Mouse (Mus musculus) stomach, embryonic 16.5 days (tissue): ENCODE data around the gene Dnajb13. TPM values are rescaled to one million over a fixed set of nuclear protein-coding genes. Genes with fewer than 3 reads are reported as not detected.

Experiments
- ATAC-seq: fragments of 200-750 bp; cut with Nextera tagmentation; 2 replicates; pipeline ENCODE4 v1.8.0; 2017; ENCODE audit warnings: moderate number of reproducible peaks, moderate TSS enrichment; ENCODE audit not compliant: insufficient read depth, low FRiP score
- H3K27ac ChIP-seq: fragments of 300-500 bp; sonication (generic); 2 replicates; pipeline ENCODE4 v1.5.1; 2014; ENCODE audit warnings: low read length
- H3K27me3 ChIP-seq: fragments of 300-500 bp; sonication (generic); 2 replicates; pipeline ENCODE4 v1.6.1; 2014; ENCODE audit warnings: low read length, control low read depth, mixed read lengths; ENCODE audit not compliant: control insufficient read depth, insufficient read depth
- H3K36me3 ChIP-seq: fragments of 300-500 bp; sonication (generic); 2 replicates; pipeline ENCODE4 v1.6.1; 2014; ENCODE audit warnings: low read length; ENCODE audit not compliant: control insufficient read depth, insufficient read depth
- H3K4me1 ChIP-seq: fragments of 300-500 bp; sonication (generic); 2 replicates; pipeline ENCODE4 v1.6.1; 2014; ENCODE audit warnings: low read length, control low read depth, mixed read lengths; ENCODE audit not compliant: control insufficient read depth, insufficient read depth
- H3K4me2 ChIP-seq: fragments of 300-500 bp; sonication (generic); 2 replicates; pipeline ENCODE4 v1.6.1; 2014; ENCODE audit warnings: low read depth, low read length, mixed read lengths
- H3K4me3 ChIP-seq: fragments of 300-500 bp; sonication (generic); replicated peaks from 2 replicates; pipeline ENCODE4 v1.5.1; 2014; ENCODE audit warnings: mild to moderate bottlenecking, low read length
- H3K9ac ChIP-seq: fragments of 300-500 bp; sonication (generic); 2 replicates; pipeline ENCODE4 v1.6.1; 2014; ENCODE audit warnings: low read length
- H3K9me3 ChIP-seq: fragments of 300-500 bp; sonication (generic); replicated peaks from 2 replicates; pipeline ENCODE4 v1.6.1; 2016; ENCODE audit warnings: low read length, control low read depth; ENCODE audit not compliant: control insufficient read depth
- WGBS: fragments of 180-500 bp; shearing (Covaris S2); extraction: QIAGEN DNeasy Blood & Tissue Kit; methylation state at CpG from one replicate; pipeline ENCODE4 v1.1.7; 2014; 5-methylcytosine and 5-hydroxymethylcytosine counted together
- polyA plus RNA-seq: library from polyadenylated mRNA; unstranded; fragments of >200 nt; fragmentation: Nextera tagmentation; extraction: Ambion mirVana; gene quantifications from 2 replicates; pipeline ENCODE4 v1.2.1, GENCODE M21; 2015

Gene Dnajb13
- polyA plus RNA-seq, 1 experiment from 2014 or later, result 1.0 TPM

GRCm38 (mm10) chr7:100495581-100496251, 19.0 kb downstream of the Dnajb13 start:
- H3K4me2 ChIP-seq, result peak overlapping the region; percentile 85
- no peaks in the 10 kb centered on the region for H3K27me3 ChIP-seq
- H3K4me3 ChIP-seq, result peak overlapping the region; percentile 53
- no peaks in the 10 kb centered on the region for H3K9me3 ChIP-seq
- peak; percentile 67 for ATAC-seq
- peaks cover 10% of the 10 kb centered on the region; the same call in 1 of the 2 replicates for H3K36me3 ChIP-seq
- H3K9ac ChIP-seq, result peak overlapping the region; percentile 73
- peak overlapping the region; percentile 80 for H3K27ac ChIP-seq
- peaks cover 34% of the 10 kb centered on the region for H3K4me1 ChIP-seq
- 21% methylated on average over 11 of the region's 11 CpGs for WGBS

GRCm38 (mm10) chr7:100495042-100495441, 19.7 kb downstream of the Dnajb13 start:
- Histone ChIP-seq H3K4me1 (peaks cover 34% of the 10 kb centered on the region), H3K27ac (peak overlapping the region; percentile 80), H3K27me3 (no peaks in the 10 kb centered on the region), H3K9ac (peak overlapping the region; percentile 73), H3K4me2 (peak overlapping the region; percentile 85), H3K9me3 (no peaks in the 10 kb centered on the region), H3K36me3 (peaks cover 10% of the 10 kb centered on the region; the same call in 1 of the 2 replicates), H3K4me3 (peak overlapping the region; percentile 53)
- ATAC-seq, result no peak
- 37% methylated on average over 8 of the region's 8 CpGs for WGBS

GRCm38 (mm10) chr7:100494415-100494831, 20.3 kb downstream of the Dnajb13 start:
- peak overlapping the region; percentile 53 for H3K4me3 ChIP-seq
- H3K27ac ChIP-seq, result peak overlapping the region; percentile 80
- ATAC-seq, result no peak
- peak overlapping the region; percentile 73 for H3K9ac ChIP-seq
- peaks cover 34% of the 10 kb centered on the region for H3K4me1 ChIP-seq
- 71% methylated on average over 7 of the region's 7 CpGs for WGBS
- H3K9me3 ChIP-seq, result no peaks in the 10 kb centered on the region
- H3K27me3 ChIP-seq, result no peaks in the 10 kb centered on the region
- peaks cover 10% of the 10 kb centered on the region; the same call in 1 of the 2 replicates for H3K36me3 ChIP-seq
- peak overlapping the region; percentile 85 for H3K4me2 ChIP-seq

- H3K27me3 ChIP-seq, result no peaks in the 10 kb centered on the region
- no peaks in the 10 kb centered on the region for H3K9me3 ChIP-seq
- H3K4me3 ChIP-seq, result peak overlapping the region; percentile 53
- peaks cover 36% of the 10 kb centered on the region for H3K4me1 ChIP-seq
- peaks cover 10% of the 10 kb centered on the region; the same call in 1 of the 2 replicates for H3K36me3 ChIP-seq
- no peak for ATAC-seq
- 20% methylated on average over 19 of the region's 19 CpGs for WGBS
- H3K27ac ChIP-seq, result peak overlapping the region; percentile 80
- H3K4me2 ChIP-seq, result peak overlapping the region; percentile 85
- peak overlapping the region; percentile 73 for H3K9ac ChIP-seq
Observed at GRCm38 (mm10) chr7:100493484-100494414, 21.0 kb downstream of the Dnajb13 start.

- H3K4me1 ChIP-seq, result peaks cover 40% of the 10 kb centered on the region
- H3K4me2 ChIP-seq, result peak within 1 kb of the TSS; percentile 85
- H3K9ac ChIP-seq, result peak within 1 kb of the TSS; percentile 73
- H3K36me3 ChIP-seq, result peaks cover 4% of the 10 kb centered on the region; the same call in 1 of the 2 replicates
- peak; percentile 81 for ATAC-seq
- H3K27ac ChIP-seq, result peak within 1 kb of the TSS; percentile 86
- no peaks in the 10 kb centered on the region for H3K27me3 ChIP-seq
- no peaks in the 10 kb centered on the region for H3K9me3 ChIP-seq
- H3K4me3 ChIP-seq, result peak within 1 kb of the TSS; percentile 53
- WGBS, result 1% methylated on average over 27 of the region's 27 CpGs
Observed at GRCm38 (mm10) chr7:100493117-100493483, 21.7 kb downstream of the Dnajb13 start, which contains the start of gene Ucp2. Gene Ucp2, plus strand, starts transcription at chr7:100493337.

GRCm38 (mm10) chr7:100492391-100493116, 22.2 kb downstream of the Dnajb13 start:
- Histone ChIP-seq H3K9me3 (no peaks in the 10 kb centered on the region), H3K36me3 (no peaks in the 10 kb centered on the region), H3K4me2 (peak overlapping the region; percentile 85), H3K27me3 (no peaks in the 10 kb centered on the region), H3K9ac (peak overlapping the region; percentile 73), H3K4me3 (peak overlapping the region; percentile 53), H3K27ac (peak overlapping the region; percentile 86), H3K4me1 (peaks cover 40% of the 10 kb centered on the region)
- ATAC-seq, result peak; percentile 83
- 4% methylated on average over 35 of the region's 36 CpGs for WGBS

GRCm38 (mm10) chr7:100488474-100489048, 26.2 kb downstream of the Dnajb13 start:
- no peaks in the 10 kb centered on the region for H3K36me3 ChIP-seq
- no peaks in the 10 kb centered on the region for H3K9me3 ChIP-seq
- H3K4me2 ChIP-seq, result no peak overlapping the region
- no peak for ATAC-seq
- H3K9ac ChIP-seq, result 0 out of 2 replicates have a peak overlapping the region, but pooled peaks have one; percentile 32
- peak overlapping the region; percentile 19; the same call in 1 of the 2 replicates for H3K27ac ChIP-seq
- WGBS, result 22% methylated on average over 10 of the region's 10 CpGs
- H3K4me1 ChIP-seq, result peaks cover 12% of the 10 kb centered on the region
- H3K27me3 ChIP-seq, result no peaks in the 10 kb centered on the region
- H3K4me3 ChIP-seq, result no peak overlapping the region

GRCm38 (mm10) chr7:100487301-100487700, 27.5 kb downstream of the Dnajb13 start:
- ATAC-seq, result no peak
- 67% methylated on average over 2 of the region's 2 CpGs for WGBS
- H3K27ac ChIP-seq, result no peak overlapping the region
- H3K4me2 ChIP-seq, result no peak overlapping the region
- no peaks in the 10 kb centered on the region for H3K36me3 ChIP-seq
- H3K27me3 ChIP-seq, result no peaks in the 10 kb centered on the region
- peaks cover 6% of the 10 kb centered on the region for H3K4me1 ChIP-seq
- no peaks in the 10 kb centered on the region for H3K9me3 ChIP-seq
- no peak overlapping the region for H3K9ac ChIP-seq
- H3K4me3 ChIP-seq, result no peak overlapping the region
